13 mouse cellular contexts compared by ENCODE assay signal in genomic region chr15:79929734-79930133, GRCm38 (mm10).
"Had no signal": no experiment of that assay in that cellular context is flagged by ENCODE, and none has a peak within 500 bp of the region (broad histone marks: within the 10 kb centered on the region; RNA-seq: fewer than 3 reads in every experiment).

No protein-coding gene starts in this region.

- H3K36me3 ChIP-seq: kidney, embryonic 15.5 days; limb, embryonic 13.5 days; midbrain, embryonic 10.5 days; neural tube, embryonic 13.5 days had no signal

- ATAC-seq: midbrain, embryonic 16.5 days had no signal

- H3K9me3 ChIP-seq: kidney, embryonic 15.5 days; limb, embryonic 13.5 days; midbrain, embryonic 10.5 days; neural tube, embryonic 13.5 days had no signal

- H3K4me3 ChIP-seq: kidney, embryonic 15.5 days; limb, embryonic 13.5 days; midbrain, embryonic 10.5 days; neural tube, embryonic 13.5 days had no signal

- H3K9ac ChIP-seq: kidney, embryonic 15.5 days; limb, embryonic 13.5 days; neural tube, embryonic 13.5 days had no signal

- H3K4me2 ChIP-seq: kidney, embryonic 15.5 days; limb, embryonic 13.5 days; neural tube, embryonic 13.5 days had no signal

- DNase-seq: kidney, adult 2 months; kidney, postnatal 14 days; left cerebral cortex, postnatal 4 days; lung, adult 18-20 months; retina, postnatal 1 day; right cerebral cortex, postnatal 4 days; thymus, adult 18-20 months; thymus, postnatal 14 days had no signal

- H3K27ac ChIP-seq: kidney, embryonic 15.5 days; limb, embryonic 13.5 days; midbrain, embryonic 10.5 days; neural tube, embryonic 13.5 days had no signal
